Mouse (Mus musculus) heart, postnatal 0 days (tissue): ENCODE results near the gene Hax1. TPM values are rescaled to one million over a fixed set of nuclear protein-coding genes. Genes with fewer than 3 reads are reported as not detected.

Source experiments
- ATAC-seq: fragments of 200-750 bp; cut with Nextera tagmentation; 2 replicates; pipeline ENCODE4 v1.8.0; 2017; ENCODE audit warnings: low read depth, moderate number of reproducible peaks, moderate library complexity; ENCODE audit not compliant: insufficient read depth
- DNase-seq: peaks from one replicate; pipeline ENCODE4 v3.0.0-alpha.2; 2016; ENCODE audit warnings: low spot score
- H3K27ac ChIP-seq: fragments of 300-500 bp; sonication (generic); 2 replicates; pipeline ENCODE4 v1.5.1; 2014; ENCODE audit warnings: low read depth, mild to moderate bottlenecking
- H3K27me3 ChIP-seq: fragments of 300-500 bp; sonication (generic); 2 replicates; pipeline ENCODE4 v1.6.1; 2014; ENCODE audit warnings: low read length, mixed read lengths; ENCODE audit not compliant: control insufficient read depth, insufficient read depth
- H3K36me3 ChIP-seq: fragments of 300-500 bp; sonication (generic); replicated peaks from 2 replicates; pipeline ENCODE4 v1.6.1; 2014; ENCODE audit warnings: low read length, mixed read lengths; ENCODE audit not compliant: control insufficient read depth, insufficient read depth
- H3K4me1 ChIP-seq: fragments of 300-500 bp; sonication (generic); 2 replicates; pipeline ENCODE4 v1.6.1; 2014; ENCODE audit warnings: antibody characterized with exemption; ENCODE audit not compliant: control insufficient read depth, insufficient read depth
- H3K4me2 ChIP-seq: fragments of 300-500 bp; sonication (generic); 2 replicates; pipeline ENCODE4 v1.6.1; 2014; ENCODE audit warnings: low read depth, mild to moderate bottlenecking, low read length, moderate library complexity
- H3K4me3 ChIP-seq: fragments of 300-500 bp; sonication (generic); 2 replicates; pipeline ENCODE4 v1.5.1; 2014; ENCODE audit warnings: low read depth, low read length
- H3K9ac ChIP-seq: fragments of 300-500 bp; sonication (generic); replicated peaks from 2 replicates; pipeline ENCODE4 v1.6.1; 2014; ENCODE audit warnings: low read depth, low read length, mixed read lengths
- H3K9me3 ChIP-seq: fragments of 300-500 bp; sonication (generic); replicated peaks from 2 replicates; pipeline ENCODE4 v1.6.1; 2016; ENCODE audit warnings: low read length; ENCODE audit not compliant: control insufficient read depth
- CTCF ChIP-seq: IDR thresholded peaks from 2 replicates; pipeline ENCODE4 v1.5.1; 2016; ENCODE audit warnings: antibody characterized with exemption, control low read depth, low read depth
- EP300 ChIP-seq: IDR thresholded peaks from 2 replicates; pipeline ENCODE4 v1.6.1; 2016; ENCODE audit warnings: antibody characterized with exemption, low read depth
- WGBS: fragments of 180-500 bp; shearing (Covaris S2); extraction: QIAGEN DNeasy Blood & Tissue Kit; methylation state at CpG from one replicate; pipeline ENCODE4 v1.1.7; 2014; 5-methylcytosine and 5-hydroxymethylcytosine counted together
- polyA plus RNA-seq: library from polyadenylated mRNA; unstranded; fragments of >200 nt; fragmentation: Nextera tagmentation; extraction: Ambion mirVana; gene quantifications from 2 replicates; pipeline ENCODE4 v1.2.1, GENCODE M21; 2015
- total RNA-seq: library from RNA; depleted of rRNA; stranded (reverse); fragments of >200 nt; gene quantifications from 2 replicates; pipeline ENCODE4 v1.2.3, GENCODE M21; 2014; ENCODE audit warnings: low replicate concordance

Gene Hax1
- total and polyA plus RNA-seq, 2 experiments from 2014 or later: 37.9 to 64.2 TPM

DNA sequence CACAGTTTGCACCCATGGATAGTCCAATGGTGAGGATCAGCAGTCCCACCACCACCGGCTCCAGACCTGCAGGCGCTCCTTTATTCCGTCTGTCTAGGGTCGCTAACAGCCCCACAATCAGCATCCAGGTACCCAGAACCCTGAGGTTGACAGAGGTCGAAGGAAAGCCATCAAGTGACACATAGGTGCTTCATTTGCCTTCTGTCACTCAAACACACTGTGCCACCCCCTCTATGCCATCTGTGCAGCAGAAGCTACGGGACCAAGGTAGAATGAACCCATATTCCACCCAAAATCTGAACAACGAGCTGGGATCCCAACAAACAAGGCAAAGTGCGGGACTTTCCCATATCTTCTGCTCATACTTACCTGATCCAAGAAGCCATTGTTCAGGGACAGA lies 33.0 kb downstream of the Hax1 start:
- no peak for ATAC-seq
- TF ChIP-seq CTCF (no peak), EP300 (no peak)
- 93% methylated on average over 8 of the region's 8 CpGs for WGBS
- H3K9me3 ChIP-seq: no peaks in the 10 kb centered on the region
- H3K4me1 ChIP-seq: peaks cover 15% of the 10 kb centered on the region
- no peak overlapping the region for H3K4me3 ChIP-seq
- H3K9ac ChIP-seq: no peak overlapping the region
- H3K27me3 ChIP-seq: no peaks in the 10 kb centered on the region
- H3K27ac ChIP-seq: no peak overlapping the region
- H3K36me3 ChIP-seq: no peaks in the 10 kb centered on the region
- no peak overlapping the region for H3K4me2 ChIP-seq
- no peak for DNase-seq

- Histone ChIP-seq H3K36me3 (no peaks in the 10 kb centered on the region), H3K9me3 (no peaks in the 10 kb centered on the region), H3K4me1 (peaks cover 26% of the 10 kb centered on the region)
Observed at GRCm38 (mm10) chr3:89963926-89964739, 34.4 kb downstream of the Hax1 start.

GRCm38 (mm10) chr3:89963221-89963763 lies 35.3 kb downstream of the Hax1 start, which contains the start of gene Atp8b2:
Gene Atp8b2 (minus strand): TSS chr3:89963508.
- TF ChIP-seq CTCF: no peak
- Histone ChIP-seq H3K9ac (peak within 1 kb of the TSS; percentile 88), H3K4me2 (peak within 1 kb of the TSS; percentile 96), H3K4me3 (peak within 1 kb of the TSS; percentile 78), H3K27ac (peak within 1 kb of the TSS; percentile 95), H3K36me3 (peaks cover 3% of the 10 kb centered on the region), H3K4me1 (peaks cover 28% of the 10 kb centered on the region), H3K9me3 (no peaks in the 10 kb centered on the region), H3K27me3 (no peaks in the 10 kb centered on the region)
- peak; percentile 69 for DNase-seq
- peak; percentile 49 for ATAC-seq
- 1% methylated on average over 31 of the region's 35 CpGs for WGBS

More at GRCm38 (mm10) chr3:89963926-89964739, 34.4 kb downstream of the Hax1 start:
- 23% methylated on average over 22 of the region's 22 CpGs for WGBS
- ATAC-seq: 0 out of 2 replicates have a peak, but pooled peaks have one; percentile 13
- DNase-seq: peak; percentile 82
- peak overlapping the region; percentile 96 for H3K4me2 ChIP-seq
- no peak for TF ChIP-seq EP300
- TF ChIP-seq CTCF: peak; percentile 82
- H3K27ac ChIP-seq: peak overlapping the region; percentile 95
- H3K4me3 ChIP-seq: peak overlapping the region; percentile 78
- no peaks in the 10 kb centered on the region for H3K27me3 ChIP-seq
- H3K9ac ChIP-seq: peak overlapping the region; percentile 88

- WGBS: under 1% methylated on average over 30 of the region's 30 CpGs
- H3K4me2 ChIP-seq: peak overlapping the region; percentile 96
- peaks cover 8% of the 10 kb centered on the region for H3K36me3 ChIP-seq
- no peaks in the 10 kb centered on the region for H3K9me3 ChIP-seq
- peak overlapping the region; percentile 95 for H3K27ac ChIP-seq
- no peak for DNase-seq
- H3K9ac ChIP-seq: peak overlapping the region; percentile 88
- H3K27me3 ChIP-seq: no peaks in the 10 kb centered on the region
- no peak; the same call in 1 of the 2 replicates for TF ChIP-seq EP300
- H3K4me1 ChIP-seq: peaks cover 28% of the 10 kb centered on the region
- H3K4me3 ChIP-seq: peak overlapping the region; percentile 78
- ATAC-seq: 0 out of 2 replicates have a peak, but pooled peaks have one; percentile 1
Observed at GRCm38 (mm10) chr3:89962751-89963220, 35.8 kb downstream of the Hax1 start.

DNA sequence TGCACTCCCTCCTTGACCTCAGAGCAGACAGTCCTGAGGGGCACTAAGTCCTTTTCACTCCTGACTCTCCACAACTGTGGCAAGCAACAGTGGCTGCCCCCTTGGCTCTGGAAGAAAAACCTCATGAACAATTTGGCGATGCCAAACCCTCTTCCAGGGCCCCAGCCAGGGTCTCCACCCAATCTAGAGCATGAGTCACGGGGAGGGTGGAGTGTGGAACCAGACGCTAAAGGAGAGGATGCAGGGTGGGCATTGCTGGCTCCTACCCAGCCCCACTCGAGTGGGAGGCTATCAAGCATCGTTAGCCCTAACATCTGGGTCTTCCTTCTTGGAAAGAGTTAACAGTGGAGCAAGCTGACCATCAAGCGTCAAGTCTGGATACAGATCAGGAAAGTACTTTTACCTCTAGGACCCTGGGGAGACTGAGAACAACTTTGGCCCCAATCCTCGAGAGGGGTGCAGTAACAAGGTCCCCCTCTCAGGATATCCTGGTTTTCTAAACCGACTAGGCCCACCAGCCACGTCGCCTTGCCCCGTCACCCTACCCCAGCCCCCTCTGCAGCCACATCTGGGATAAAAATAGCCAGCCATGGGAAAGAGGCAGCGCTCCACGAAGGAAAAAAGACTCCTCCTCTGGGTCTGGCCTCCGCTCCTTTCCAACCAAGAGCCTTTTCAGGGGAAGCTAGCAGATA lies 36.4 kb downstream of the Hax1 start:
- TF ChIP-seq EP300: no peak; the same call in 1 of the 2 replicates
- no peak for TF ChIP-seq CTCF
- H3K27me3 ChIP-seq: no peaks in the 10 kb centered on the region
- peak overlapping the region; percentile 88 for H3K9ac ChIP-seq
- H3K4me3 ChIP-seq: peak overlapping the region; percentile 78
- peak overlapping the region; percentile 95 for H3K27ac ChIP-seq
- peak; percentile 70 for DNase-seq
- H3K4me1 ChIP-seq: peaks cover 28% of the 10 kb centered on the region
- H3K4me2 ChIP-seq: peak overlapping the region; percentile 96
- ATAC-seq: peak; percentile 9
- peaks cover 14% of the 10 kb centered on the region for H3K36me3 ChIP-seq
- WGBS: 2% methylated on average over 14 of the region's 14 CpGs
- H3K9me3 ChIP-seq: no peaks in the 10 kb centered on the region
